Mouse (Mus musculus): ENCODE measurements at regions not wholly inside any gene's neighbourhood (a gene's known extent, or its start where the extent isn't known, plus 50 kb on each side); places are given as distances from the start of the nearest gene placed in this dataset.

GRCm38 (mm10) chr5:39855685-39856615, 100.7 kb upstream of the Hs3st1 start:
- no peak for DNase-seq (ENCODE audit: extremely low spot score in 1 of 2, low spot score in 1 of 2)

GRCm38 (mm10) chr5:39847187-39847586, 91.9 kb upstream of the Hs3st1 start:
- DNase-seq (ENCODE audit: extremely low spot score in 1 of 2, low spot score in 1 of 2) = no peak

GRCm38 (mm10) chr5:39841186-39841585, 85.9 kb upstream of the Hs3st1 start:
- DNase-seq (ENCODE audit: extremely low spot score in 1 of 2, low spot score in 1 of 2) = no peak

- DNase-seq (ENCODE audit: extremely low spot score in 1 of 2, low spot score in 1 of 2) = no peak
Observed at GRCm38 (mm10) chr5:39840576-39840975, 85.3 kb upstream of the Hs3st1 start.

GRCm38 (mm10) chr5:39832565-39832964, 77.3 kb upstream of the Hs3st1 start:
- no peak for DNase-seq (ENCODE audit: extremely low spot score in 1 of 2, low spot score in 1 of 2)

GRCm38 (mm10) chr5:39824680-39825079, 69.4 kb upstream of the Hs3st1 start:
- no peak for DNase-seq (ENCODE audit: extremely low spot score in 1 of 2, low spot score in 1 of 2)

GRCm38 (mm10) chr5:39806643-39807042, 51.4 kb upstream of the Hs3st1 start:
- no peak for DNase-seq (ENCODE audit: extremely low spot score in 1 of 2, low spot score in 1 of 2)
